Mouse (Mus musculus) liver, postnatal 0 days (tissue): ENCODE measurements around the gene Rab6b.

Source experiments
- CTCF ChIP-seq: sonication (generic); IDR thresholded peaks from 2 replicates; pipeline ENCODE4 v1.5.1; 2016; ENCODE audit warnings: antibody characterized with exemption, low read depth
- EP300 ChIP-seq: IDR thresholded peaks from 2 replicates; pipeline ENCODE4 v1.6.1; 2016; ENCODE audit warnings: antibody characterized with exemption, low read depth, mild to moderate bottlenecking

DNA sequence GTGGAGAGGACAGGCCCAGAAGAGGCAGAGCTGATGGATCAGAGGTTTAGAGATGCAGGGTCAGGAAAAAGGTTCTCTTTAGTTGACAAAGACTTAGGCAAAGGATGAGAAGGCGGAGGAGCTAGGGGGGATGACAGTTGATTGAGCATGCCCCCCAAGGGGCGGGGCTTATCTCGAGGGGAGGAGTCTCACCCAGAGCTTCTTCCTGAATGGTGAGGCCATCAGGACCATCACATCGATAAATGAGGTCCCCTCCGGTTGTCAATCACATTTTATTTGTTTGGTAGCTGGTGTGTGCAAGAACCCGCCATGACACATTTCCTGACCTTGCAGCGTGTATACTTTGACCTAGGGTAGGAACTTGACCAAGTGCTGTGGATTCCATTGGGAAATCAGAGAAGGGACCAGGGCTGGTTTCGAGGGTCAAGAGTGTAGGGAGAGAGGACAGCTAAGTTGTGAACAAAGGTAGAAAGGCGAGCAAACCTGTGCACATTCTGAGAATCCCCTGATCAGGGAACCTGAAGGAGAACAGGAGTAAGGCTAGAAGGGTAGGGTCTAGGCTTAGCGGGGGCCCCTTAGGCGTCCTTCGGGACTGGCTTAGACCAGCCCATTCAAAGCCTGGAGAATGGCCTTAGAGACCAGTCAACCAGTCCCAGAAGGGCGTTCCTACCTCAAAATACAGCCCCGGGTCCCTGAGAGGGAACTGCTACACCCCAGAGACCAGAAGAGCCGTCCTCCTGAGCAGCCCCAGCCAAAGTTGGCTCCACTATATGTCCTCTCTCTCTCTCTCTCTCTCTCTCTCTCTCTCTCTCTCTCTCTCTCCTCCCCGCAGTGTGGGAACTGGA is 20.3 kb upstream of the Rab6b start:
- TF ChIP-seq CTCF (no peak), EP300 (no peak)
